Mouse (Mus musculus) heart, postnatal 0 days (tissue): ENCODE measurements around the gene Map4k3.

Source experiments
- CTCF ChIP-seq: IDR thresholded peaks from 2 replicates; pipeline ENCODE4 v1.5.1; 2016; ENCODE audit warnings: antibody characterized with exemption, control low read depth, low read depth
- EP300 ChIP-seq: IDR thresholded peaks from 2 replicates; pipeline ENCODE4 v1.6.1; 2016; ENCODE audit warnings: antibody characterized with exemption, low read depth

DNA sequence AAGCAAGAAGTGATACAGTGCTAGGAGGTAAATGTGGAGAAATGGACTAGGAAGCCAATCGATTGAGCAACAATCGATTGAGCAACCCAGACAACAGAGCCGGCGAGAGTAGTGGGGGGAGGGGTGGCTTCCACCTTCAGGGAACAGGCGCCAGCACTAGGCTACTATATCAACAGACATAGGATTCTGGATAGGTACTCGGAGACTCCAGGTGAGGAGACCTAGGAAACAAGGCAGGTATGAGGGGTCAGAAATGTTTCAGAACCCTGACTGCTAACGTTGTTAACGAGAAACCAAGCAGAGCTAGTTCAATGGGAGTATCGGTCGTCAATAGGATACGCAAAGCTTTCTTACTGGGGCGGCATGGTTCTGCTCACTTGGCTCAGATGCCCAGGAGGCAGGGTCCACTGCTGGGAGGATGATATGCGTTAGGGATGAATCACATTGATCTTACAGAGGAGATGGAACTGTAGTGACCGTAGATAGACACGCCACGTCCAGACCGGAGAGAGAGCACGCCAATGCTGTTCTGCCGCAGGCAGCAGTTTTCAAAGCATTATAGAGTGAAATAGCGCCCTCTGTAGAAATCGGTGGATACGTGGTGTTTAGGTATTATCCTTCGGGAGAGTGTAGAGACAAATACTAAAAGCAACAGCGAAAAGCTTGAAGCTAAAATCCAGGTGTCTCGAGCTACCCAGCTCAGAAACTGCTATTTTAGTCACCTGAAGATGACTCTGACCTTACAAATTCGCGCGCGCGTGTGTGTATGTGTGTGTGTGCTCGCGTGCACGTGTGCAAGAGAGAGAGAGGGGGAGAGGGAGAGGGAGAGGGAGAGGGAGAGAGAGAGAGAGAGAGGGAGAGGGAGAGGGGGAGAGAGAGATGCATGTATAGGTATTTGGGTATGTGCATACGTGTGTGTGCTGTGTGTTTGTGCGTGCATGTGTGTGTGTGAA, 174.7 kb downstream of the Map4k3 start:
- TF ChIP-seq CTCF (peak; percentile 73), EP300 (no peak)
